Mouse (Mus musculus): Measurements from ENCODE around the gene Lrp8. TPM values are rescaled to one million over a fixed set of nuclear protein-coding genes. Genes with fewer than 3 reads are reported as not detected.

Lrp8 gene
- total and polyA plus RNA-seq, 3 experiments = 25.2 to 33.2 TPM; not detected in 1

DNA sequence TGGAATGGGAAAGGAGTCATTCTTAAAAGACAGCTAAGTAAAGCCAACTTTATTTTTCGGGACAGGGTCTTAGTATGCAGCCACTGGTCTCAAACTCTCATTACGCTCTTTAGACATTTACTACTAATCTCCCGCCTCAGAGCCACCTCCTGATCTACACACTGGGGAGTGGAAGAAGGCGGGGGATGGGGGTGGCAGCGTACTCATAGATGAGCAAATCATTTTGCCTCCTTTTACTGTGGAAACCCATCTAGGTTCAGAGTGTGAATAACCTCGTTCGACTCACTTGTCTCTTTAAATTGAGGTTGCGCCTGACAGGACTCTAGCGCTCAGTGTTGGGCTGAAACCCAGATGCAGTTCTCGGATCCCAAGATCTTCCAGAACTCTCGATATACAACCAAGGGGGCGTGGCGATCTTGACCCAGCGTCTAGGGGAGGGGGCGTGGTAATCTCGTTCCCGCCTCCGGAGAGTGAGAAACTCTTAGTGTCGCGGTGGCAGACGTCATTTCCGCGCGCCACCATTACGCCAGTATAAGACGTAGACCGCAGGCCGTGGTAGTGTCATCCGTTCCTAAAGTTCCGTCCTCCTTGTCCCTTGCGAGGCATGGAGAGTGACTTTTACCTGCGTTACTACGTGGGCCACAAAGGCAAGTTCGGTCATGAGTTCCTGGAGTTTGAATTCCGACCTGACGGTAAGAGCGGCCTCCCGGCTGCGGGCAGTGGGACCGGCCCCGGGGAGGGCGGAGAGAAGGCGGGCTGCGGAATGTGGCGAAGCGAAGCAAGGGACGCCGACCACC lies 77.4 kb downstream of the Lrp8 start, which contains the start of gene Magoh (continued):
- no peak for TF ChIP-seq UBTF (IDR thresholded peaks at IDR 0.05; ENCODE audit: borderline replicate concordance, insufficient read depth, low read depth, low read length)

DNA sequence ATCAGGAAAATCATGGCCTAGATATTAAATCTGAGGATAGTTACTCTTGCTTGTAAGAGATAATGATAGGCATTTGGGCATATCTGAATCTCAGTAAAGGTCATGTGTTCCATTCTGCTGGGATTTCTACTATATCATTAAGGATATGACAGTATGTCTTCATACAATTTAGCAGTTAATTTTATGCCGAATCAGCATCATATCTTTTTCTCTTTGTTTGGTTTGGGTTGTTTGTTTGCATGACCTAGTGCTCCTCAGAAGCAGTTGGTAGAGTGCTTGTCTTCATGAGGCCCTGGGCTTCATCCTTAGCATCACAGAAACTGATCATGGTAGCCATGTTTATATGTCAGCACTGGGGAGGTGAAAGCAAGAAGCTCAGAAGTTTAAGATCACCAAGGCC lies 79.6 kb downstream of the Lrp8 start:
- Histone ChIP-seq H3K9ac (ENCODE audit: control insufficient read depth, low read depth, low read length, poor library complexity, severe bottlenecking) (no peak overlapping the region), H3K27ac (ENCODE audit: control insufficient read depth, low read depth, low read length) (no peak overlapping the region), H3K27me3 (ENCODE audit: control insufficient read depth in 1 of 2, insufficient read depth in 2 of 2, low read length in 2 of 2) (no peaks in the 10 kb centered on the region), H3K4me1 (ENCODE audit: control insufficient read depth in 1 of 2, insufficient read depth in 2 of 2, low read length in 2 of 2) (peaks cover 0 to 10% of the 10 kb centered on the region in 2 experiments; a peak in 3 of 4 replicates), H3K79me2 (ENCODE audit: control insufficient read depth, insufficient read depth, low read length, poor library complexity) (peaks cover 9% of the 10 kb centered on the region), H3K9me3 (replicated peaks; ENCODE audit: insufficient read depth, low read length) (no peaks in the 10 kb centered on the region), H3K4me3 (ENCODE audit: control insufficient read depth in 1 of 2, insufficient read depth in 1 of 2, low read depth in 2 of 2, low read length in 2 of 2) (no peak overlapping the region), H3K36me3 (ENCODE audit: control insufficient read depth in 1 of 2, insufficient read depth in 2 of 2, low read length in 2 of 2) (peaks cover 6 to 9% of the 10 kb centered on the region in 2 experiments; a peak in 3 of 4 replicates)
- TF ChIP-seq GATA1 (IDR thresholded peaks at IDR 0.05; ENCODE audit: low read depth, low read length) = no peak
- 0 out of 2 replicates have a peak, but pooled peaks have one; percentile 11 for TF ChIP-seq MAFK (IDR thresholded peaks at IDR 0.05; ENCODE audit: borderline replicate concordance, low read depth, low read length)
- DNase-seq (ENCODE audit: low read depth, low spot score) = no peak

GRCm38 (mm10) chr4:107886371-107886770 lies 84.3 kb downstream of the Lrp8 start:
- no peaks in the 10 kb centered on the region for H3K9me3 ChIP-seq (replicated peaks; ENCODE audit: insufficient read depth, low read length)
- no peak overlapping the region for H3K9ac ChIP-seq (ENCODE audit: control insufficient read depth, low read depth, low read length, poor library complexity, severe bottlenecking)
- H3K4me3 ChIP-seq (ENCODE audit: control insufficient read depth in 1 of 2, insufficient read depth in 1 of 2, low read depth in 2 of 2, low read length in 2 of 2) = no peak overlapping the region
- H3K27me3 ChIP-seq (ENCODE audit: control insufficient read depth in 1 of 2, insufficient read depth in 2 of 2, low read length in 2 of 2) = no peaks in the 10 kb centered on the region
- H3K36me3 ChIP-seq (ENCODE audit: control insufficient read depth in 1 of 2, insufficient read depth in 2 of 2, low read length in 2 of 2) = peaks cover 4 to 9% of the 10 kb centered on the region in 2 experiments; a peak in 3 of 4 replicates
- DNase-seq (ENCODE audit: low read depth, low spot score) = no peak
- peaks cover 0 to 11% of the 10 kb centered on the region in 2 experiments; a peak in 1 of 4 replicates for H3K4me1 ChIP-seq (ENCODE audit: control insufficient read depth in 1 of 2, insufficient read depth in 2 of 2, low read length in 2 of 2)
- TF ChIP-seq SIN3A (IDR thresholded peaks at IDR 0.05; ENCODE audit: low read length) = no peak
- no peak for TF ChIP-seq TCF12 (IDR thresholded peaks at IDR 0.05; ENCODE audit: low read depth, low read length)
- no peaks in the 10 kb centered on the region; the same call in 1 of the 2 replicates for H3K79me2 ChIP-seq (ENCODE audit: control insufficient read depth, insufficient read depth, low read length, poor library complexity)
- H3K27ac ChIP-seq (ENCODE audit: control insufficient read depth, low read depth, low read length) = no peak overlapping the region

- Histone ChIP-seq H3K9ac (ENCODE audit: control insufficient read depth, low read depth, low read length, poor library complexity, severe bottlenecking) (peak overlapping the region; percentile 71), H3K9me3 (replicated peaks; ENCODE audit: insufficient read depth, low read length) (no peaks in the 10 kb centered on the region), H3K4me1 (ENCODE audit: control insufficient read depth in 1 of 2, insufficient read depth in 2 of 2, low read length in 2 of 2) (peaks cover 0 to 11% of the 10 kb centered on the region in 2 experiments; a peak in 1 of 4 replicates), H3K27ac (ENCODE audit: control insufficient read depth, low read depth, low read length) (peak overlapping the region; percentile 71), H3K27me3 (ENCODE audit: control insufficient read depth in 1 of 2, insufficient read depth in 2 of 2, low read length in 2 of 2) (no peaks in the 10 kb centered on the region), H3K4me3 (ENCODE audit: control insufficient read depth in 1 of 2, insufficient read depth in 1 of 2, low read depth in 2 of 2, low read length in 2 of 2) (peak overlapping the region; percentile 70 to 89), H3K79me2 (ENCODE audit: control insufficient read depth, insufficient read depth, low read length, poor library complexity) (no peaks in the 10 kb centered on the region; the same call in 1 of the 2 replicates), H3K36me3 (ENCODE audit: control insufficient read depth in 1 of 2, insufficient read depth in 2 of 2, low read length in 2 of 2) (peaks cover 4 to 10% of the 10 kb centered on the region in 2 experiments; a peak in 3 of 4 replicates)
- no peak for DNase-seq (ENCODE audit: low read depth, low spot score)
- TF ChIP-seq ETS1 (IDR thresholded peaks at IDR 0.05; ENCODE audit: low read depth, low read length) (no peak), MYC (IDR thresholded peaks at IDR 0.05; ENCODE audit: low read depth, low read length) (no peak), RCOR1 (IDR thresholded peaks at IDR 0.05; ENCODE audit: low read depth, low read length) (0 out of 2 replicates have a peak, but pooled peaks have one; percentile 36), TBP (IDR thresholded peaks at IDR 0.05; ENCODE audit: low read depth, low read length) (0 out of 2 replicates have a peak, but pooled peaks have one; percentile 12)
Observed at GRCm38 (mm10) chr4:107889385-107889730, 87.3 kb downstream of the Lrp8 start.
